Mouse (Mus musculus): ENCODE results near the gene Sf3b4.

DNA sequence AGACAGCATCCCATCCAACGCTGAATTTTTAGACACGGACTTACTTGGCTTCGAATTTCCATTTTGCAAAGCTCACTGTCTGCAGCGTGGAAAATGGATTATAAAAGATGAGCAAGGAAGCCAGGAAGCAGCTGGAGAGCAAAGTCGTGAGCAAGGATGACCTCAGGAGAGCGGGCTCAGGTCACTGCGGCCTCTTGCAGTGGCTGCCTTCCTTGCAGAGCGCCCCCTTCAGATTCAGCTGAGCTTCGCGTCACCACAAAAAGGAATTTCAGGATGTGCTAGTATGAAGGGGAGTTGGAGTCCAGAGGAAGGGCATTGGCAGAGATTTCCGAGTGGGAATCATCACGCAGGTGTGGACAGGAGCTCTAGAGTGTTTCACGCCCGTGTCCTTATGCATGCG is 37.1 kb downstream of the Sf3b4 start:
- TF ChIP-seq GATA1 (IDR thresholded peaks at IDR 0.05; ENCODE audit: borderline replicate concordance, low read length) (no peak), FLI1 (IDR thresholded peaks at IDR 0.05; ENCODE audit: low read length) (no peak)

All from megakaryocyte, embryonic 14.5 days (primary cell).